Mouse (Mus musculus): ENCODE measurements around the gene Plppr3.

DNA sequence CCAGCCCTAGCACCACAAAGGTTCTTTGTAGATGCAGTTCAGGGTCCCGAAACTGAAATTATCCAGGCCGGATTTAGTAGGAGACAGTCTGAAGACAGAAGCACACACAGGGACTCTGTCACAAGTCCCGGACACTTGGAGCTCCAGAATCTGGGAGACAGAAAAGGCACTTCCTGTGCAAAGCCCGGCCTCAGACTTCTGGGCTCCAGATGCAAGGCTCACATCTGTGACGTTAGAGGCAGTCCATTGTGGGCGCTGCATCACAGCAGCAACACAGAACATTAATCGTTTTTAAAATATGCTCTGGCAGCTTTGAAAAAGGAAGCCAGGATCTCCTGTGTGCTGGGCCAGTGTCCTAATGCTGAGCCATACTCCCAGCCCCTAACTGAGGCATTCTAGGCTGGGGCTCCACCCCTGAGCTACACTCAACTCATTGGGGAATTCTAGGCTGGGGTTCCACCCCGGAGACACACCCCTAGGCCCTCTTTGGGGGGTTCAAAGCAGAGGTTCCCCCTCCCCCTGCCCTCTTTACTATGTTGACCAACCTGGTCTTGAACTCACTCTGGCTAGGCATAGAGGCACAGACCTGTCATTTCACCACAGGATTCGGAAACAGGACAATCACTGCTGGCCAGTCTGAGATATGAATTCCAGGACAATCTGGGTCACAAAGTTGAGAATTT, 22.2 kb downstream of the Plppr3 start:
- TF ChIP-seq GATA1 (IDR thresholded peaks at IDR 0.05; ENCODE audit: low read length) (no peak), TAL1 (IDR thresholded peaks at IDR 0.05; ENCODE audit: low read length) (no peak)

Measured in erythroblast, embryonic 14.5 days (primary cell).